Mouse (Mus musculus) megakaryocyte progenitor cell, adult 5-6 weeks (primary cell): ENCODE measurements around the gene Btg1. TPM values are rescaled to one million over a fixed set of nuclear protein-coding genes. Genes with fewer than 3 reads are reported as not detected.

Experiments used
- ATAC-seq: replicated peaks from 2 replicates; pipeline ENCODE4 v1.8.0; 2016; ENCODE audit warnings: mild to moderate bottlenecking, moderate TSS enrichment, inconsistent platforms; ENCODE audit not compliant: poor library complexity
- total RNA-seq, 2 experiments: library from RNA; stranded (forward) in 1 of 2; stranded (reverse) in 1 of 2; fragments of 157-497, 149-512 nt in 1 of 2; fragments of 200-1000 nt in 1 of 2; gene quantifications; 2 replicates each; pipeline versions ENCODE4 v1.2.3 to v1.2.4; 2015 to 2017

Btg1 gene
- total RNA-seq (2015) (35.2 and 37.5 TPM in 2 replicates), total RNA-seq (2017) (31.5 and 34.6 TPM in 2 replicates)

GRCm38 (mm10) chr10:96616709-96617116, at the start of gene Btg1:
TSS of gene Btg1 (plus strand) at chr10:96617006.
- ATAC-seq: peak; percentile 76

GRCm38 (mm10) chr10:96569469-96569868, 47.3 kb upstream of the Btg1 start:
- ATAC-seq: no peak

- no peak for ATAC-seq
Measured at GRCm38 (mm10) chr10:96571176-96571575, 45.6 kb upstream of the Btg1 start.

- ATAC-seq: 0 out of 2 replicates have a peak, but pooled peaks have one; percentile 20
Measured at GRCm38 (mm10) chr10:96574786-96575185, 42.0 kb upstream of the Btg1 start.

- ATAC-seq: 0 out of 2 replicates have a peak, but pooled peaks have one; percentile 11
Measured at GRCm38 (mm10) chr10:96575338-96575737, 41.5 kb upstream of the Btg1 start.

- no peak for ATAC-seq
Measured at GRCm38 (mm10) chr10:96578924-96579323, 37.9 kb upstream of the Btg1 start.

- no peak for ATAC-seq
Measured at GRCm38 (mm10) chr10:96579436-96579835, 37.4 kb upstream of the Btg1 start.

GRCm38 (mm10) chr10:96580246-96580645, 36.6 kb upstream of the Btg1 start:
- no peak for ATAC-seq

GRCm38 (mm10) chr10:96581232-96581631, 35.6 kb upstream of the Btg1 start:
- ATAC-seq: no peak

- no peak for ATAC-seq
Measured at GRCm38 (mm10) chr10:96586191-96586880, 30.5 kb upstream of the Btg1 start.

GRCm38 (mm10) chr10:96586881-96587217, 30.0 kb upstream of the Btg1 start:
- ATAC-seq: no peak

GRCm38 (mm10) chr10:96588233-96588632, 28.6 kb upstream of the Btg1 start:
- peak; percentile 23; the same call in 1 of the 2 replicates for ATAC-seq

GRCm38 (mm10) chr10:96589781-96590180, 27.0 kb upstream of the Btg1 start:
- no peak for ATAC-seq

- no peak; the same call in 1 of the 2 replicates for ATAC-seq
Measured at GRCm38 (mm10) chr10:96592089-96592488, 24.7 kb upstream of the Btg1 start.

- ATAC-seq: peak; percentile 46
Measured at GRCm38 (mm10) chr10:96595435-96596132, 21.2 kb upstream of the Btg1 start.

GRCm38 (mm10) chr10:96596411-96596810, 20.4 kb upstream of the Btg1 start:
- ATAC-seq: no peak

- no peak for ATAC-seq
Measured at GRCm38 (mm10) chr10:96599641-96600040, 17.2 kb upstream of the Btg1 start.

GRCm38 (mm10) chr10:96601670-96602069, 15.1 kb upstream of the Btg1 start:
- peak; percentile 43 for ATAC-seq

- no peak for ATAC-seq
Measured at GRCm38 (mm10) chr10:96602339-96602738, 14.5 kb upstream of the Btg1 start.

- no peak for ATAC-seq
Measured at GRCm38 (mm10) chr10:96605168-96605567, 11.6 kb upstream of the Btg1 start.

GRCm38 (mm10) chr10:96605856-96606255, 10.9 kb upstream of the Btg1 start:
- ATAC-seq: no peak

- peak; percentile 78 for ATAC-seq
Measured at GRCm38 (mm10) chr10:96607617-96608185, 9.1 kb upstream of the Btg1 start.
